Comparison of ENCODE assay signal across 9 mouse cellular contexts in genomic region chr16:63014453-63014852, GRCm38 (mm10).
A peak's percentile ranks its signal among the peaks of the same experiment; 100 is the strongest.
DNase-seq lines count a peak whose midpoint lies in the region; ATAC-seq and TF ChIP-seq lines count a peak whose summit lies in the region.
"Had no signal": no experiment of that assay in that cellular context is flagged by ENCODE, and none has a peak within 500 bp of the region (broad histone marks: within the 10 kb centered on the region; RNA-seq: fewer than 3 reads in every experiment).

No protein-coding gene starts in this region.

- no peak for TF ChIP-seq POLR2A in cerebellum, adult 2 months (IDR thresholded peaks at IDR 0.05; ENCODE audit: borderline replicate concordance, insufficient read depth, low read length)

- no peaks in the 10 kb centered on the region for H3K36me3 ChIP-seq in midbrain, embryonic 11.5 days (ENCODE audit: control insufficient read depth, insufficient read depth, low read length)
- no peaks in the 10 kb centered on the region for H3K36me3 ChIP-seq in midbrain, embryonic 16.5 days (ENCODE audit: control insufficient read depth, insufficient read depth, low read length)
- H3K36me3 ChIP-seq: embryonic facial prominence, embryonic 12.5 days; neural tube, embryonic 13.5 days had no signal

- no peak overlapping the region for H3K4me3 ChIP-seq in midbrain, embryonic 11.5 days (ENCODE audit: low read depth, low read length)
- no peak overlapping the region for H3K4me3 ChIP-seq in midbrain, embryonic 16.5 days (ENCODE audit: low read depth, low read length)
- H3K4me3 ChIP-seq in cerebellum, adult 2 months (replicated peaks; ENCODE audit: insufficient read depth, low read depth, low read length), result peak overlapping the region; percentile 4
- H3K4me3 ChIP-seq: embryonic facial prominence, embryonic 12.5 days; neural tube, embryonic 13.5 days had no signal

- H3K4me1 ChIP-seq in midbrain, embryonic 11.5 days (ENCODE audit: control insufficient read depth, insufficient read depth, low read length), result no peaks in the 10 kb centered on the region
- no peaks in the 10 kb centered on the region for H3K4me1 ChIP-seq in midbrain, embryonic 16.5 days (ENCODE audit: control insufficient read depth, insufficient read depth, low read length)
- H3K4me1 ChIP-seq in cerebellum, adult 2 months (ENCODE audit: control insufficient read depth, insufficient read depth, low read length), result no peaks in the 10 kb centered on the region
- H3K4me1 ChIP-seq: embryonic facial prominence, embryonic 12.5 days; neural tube, embryonic 13.5 days had no signal

- no peaks in the 10 kb centered on the region for H3K9me3 ChIP-seq in midbrain, embryonic 11.5 days (ENCODE audit: control insufficient read depth, low read length)
- H3K9me3 ChIP-seq in midbrain, embryonic 16.5 days (replicated peaks; ENCODE audit: control insufficient read depth, low read length, poor library complexity, severe bottlenecking), result no peaks in the 10 kb centered on the region
- H3K9me3 ChIP-seq: embryonic facial prominence, embryonic 12.5 days; neural tube, embryonic 13.5 days had no signal

- no peak for ATAC-seq in midbrain, embryonic 11.5 days (ENCODE audit: low FRiP score)
- ATAC-seq in midbrain, embryonic 16.5 days, result no peak

- TF ChIP-seq CTCF in cerebellum, adult 2 months (IDR thresholded peaks at IDR 0.05; ENCODE audit: borderline replicate concordance, insufficient read depth, low read depth, low read length), result peak; percentile 34; the same call in 1 of the 2 replicates

- peak; percentile 6 for DNase-seq in heart, postnatal 4 days
- DNase-seq in heart, adult 9 months (ENCODE audit: low spot score in 2 of 2), result no peak
- peak; percentile 84 for DNase-seq in midbrain, embryonic 11.5 days (ENCODE audit: low spot score, missing footprints)
- DNase-seq in cerebellum, adult 2 months, result peak in 1 of 2 experiments; percentile 45
- DNase-seq in telencephalon, adult 2 months (ENCODE audit: low read depth, low spot score), result peak; percentile 9
- no peak for DNase-seq in natural killer cell, adult 2 months (ENCODE audit: low spot score in 2 of 2)

- H3K27me3 ChIP-seq in midbrain, embryonic 11.5 days (ENCODE audit: control insufficient read depth, insufficient read depth, low read length), result no peaks in the 10 kb centered on the region
- no peaks in the 10 kb centered on the region for H3K27me3 ChIP-seq in midbrain, embryonic 16.5 days (ENCODE audit: control insufficient read depth, insufficient read depth, low read depth, low read length)
- no peaks in the 10 kb centered on the region; the same call in 1 of the 2 replicates for H3K27me3 ChIP-seq in cerebellum, adult 2 months (ENCODE audit: control insufficient read depth, insufficient read depth, low read length)
- H3K27me3 ChIP-seq: embryonic facial prominence, embryonic 12.5 days; neural tube, embryonic 13.5 days had no signal

- H3K27ac ChIP-seq in midbrain, embryonic 11.5 days (ENCODE audit: low read depth, low read length), result no peak overlapping the region
- H3K27ac ChIP-seq in midbrain, embryonic 16.5 days (ENCODE audit: low read length), result no peak overlapping the region
- no peak overlapping the region for H3K27ac ChIP-seq in cerebellum, adult 2 months (ENCODE audit: insufficient read depth, low read length)
- H3K27ac ChIP-seq: embryonic facial prominence, embryonic 12.5 days; neural tube, embryonic 13.5 days had no signal

- H3K4me2 ChIP-seq in midbrain, embryonic 11.5 days, result no peak overlapping the region
- no peak overlapping the region for H3K4me2 ChIP-seq in midbrain, embryonic 16.5 days (ENCODE audit: low read length)
- H3K4me2 ChIP-seq: embryonic facial prominence, embryonic 12.5 days; neural tube, embryonic 13.5 days had no signal

- WGBS in midbrain, embryonic 11.5 days, result 44% methylated on average over 7 of the region's 7 CpGs
- WGBS in midbrain, embryonic 16.5 days, result 30% methylated on average over 7 of the region's 7 CpGs
- 28% methylated on average over 7 of the region's 7 CpGs for WGBS in cerebellum, adult 2 months

- no peak overlapping the region for H3K9ac ChIP-seq in midbrain, embryonic 11.5 days (ENCODE audit: low read length)
- H3K9ac ChIP-seq in midbrain, embryonic 16.5 days (ENCODE audit: low read depth, low read length), result no peak overlapping the region
- H3K9ac ChIP-seq: embryonic facial prominence, embryonic 12.5 days; neural tube, embryonic 13.5 days had no signal

Comparison
In these comparisons a context has a peak if more than half of its experiments do, and no peak if none do; other contexts are left out.
1. DNase-seq: peak in heart, postnatal 4 days (single experiment), midbrain, embryonic 11.5 days (single experiment) and telencephalon, adult 2 months (single experiment); none in heart, adult 9 months (0 of 2) and natural killer cell, adult 2 months (0 of 2).